Comparison of ENCODE assay signal across 25 mouse cellular contexts in genomic region chr9:41007785-41008184, GRCm38 (mm10). TPM values are rescaled to one million over a fixed set of nuclear protein-coding genes. Genes with fewer than 3 reads are reported as not detected.
DNase-seq lines count a peak whose midpoint lies in the region; ATAC-seq lines count a peak whose summit lies in the region.
"Had no signal": no experiment of that assay in that cellular context is flagged by ENCODE, and none has a peak within 500 bp of the region (broad histone marks: within the 10 kb centered on the region; RNA-seq: fewer than 3 reads in every experiment).

No protein-coding gene starts in this region.

- WGBS in forebrain, embryonic 10.5 days = 7% methylated on average over 1 of the region's 1 CpGs
- WGBS in forebrain, embryonic 13.5 days = 18% methylated on average over 1 of the region's 1 CpGs
- WGBS in liver, embryonic 13.5 days (ENCODE audit: insufficient replicate concordance) = 29% methylated on average over 1 of the region's 1 CpGs
- 48% methylated on average over 1 of the region's 1 CpGs for WGBS in liver, embryonic 11.5 days

- peaks cover 39% of the 10 kb centered on the region for H3K4me1 ChIP-seq in forebrain, embryonic 10.5 days
- H3K4me1 ChIP-seq in forebrain, embryonic 13.5 days = peaks cover 34% of the 10 kb centered on the region
- no peaks in the 10 kb centered on the region for H3K4me1 ChIP-seq in liver, embryonic 13.5 days (replicated peaks)
- no peaks in the 10 kb centered on the region for H3K4me1 ChIP-seq in liver, embryonic 11.5 days (replicated peaks; ENCODE audit: control insufficient read depth, insufficient read depth, low read length)
- H3K4me1 ChIP-seq: embryonic facial prominence, embryonic 15.5 days had no signal

- peak overlapping the region; percentile 58; the same call in 1 of the 2 replicates for H3K27ac ChIP-seq in forebrain, embryonic 10.5 days
- H3K27ac ChIP-seq in forebrain, embryonic 13.5 days = no peak overlapping the region
- no peak overlapping the region for H3K27ac ChIP-seq in liver, embryonic 13.5 days
- no peak overlapping the region for H3K27ac ChIP-seq in liver, embryonic 11.5 days (ENCODE audit: low read depth, low read length)
- H3K27ac ChIP-seq: embryonic facial prominence, embryonic 13.5 days; embryonic facial prominence, embryonic 15.5 days had no signal

- no peak overlapping the region for H3K9ac ChIP-seq in forebrain, embryonic 13.5 days
- no peak overlapping the region for H3K9ac ChIP-seq in liver, embryonic 13.5 days
- H3K9ac ChIP-seq in liver, embryonic 11.5 days (ENCODE audit: low read depth, low read length) = no peak overlapping the region
- H3K9ac ChIP-seq: embryonic facial prominence, embryonic 13.5 days; embryonic facial prominence, embryonic 15.5 days had no signal

- no peak for ATAC-seq in forebrain, embryonic 13.5 days
- 0 out of 2 replicates have a peak, but pooled peaks have one; percentile 15 for ATAC-seq in liver, embryonic 13.5 days (ENCODE audit: low read depth)
- ATAC-seq in liver, embryonic 11.5 days (replicated peaks; ENCODE audit: low FRiP score) = no peak
- ATAC-seq: forebrain, embryonic 14.5 days; forebrain, embryonic 16.5 days had no signal

- no peak overlapping the region for H3K4me2 ChIP-seq in forebrain, embryonic 13.5 days
- no peak overlapping the region for H3K4me2 ChIP-seq in liver, embryonic 13.5 days
- no peak overlapping the region for H3K4me2 ChIP-seq in liver, embryonic 11.5 days
- H3K4me2 ChIP-seq: embryonic facial prominence, embryonic 13.5 days; embryonic facial prominence, embryonic 15.5 days had no signal

- no peak overlapping the region for H3K4me3 ChIP-seq in forebrain, embryonic 10.5 days
- H3K4me3 ChIP-seq in forebrain, embryonic 13.5 days = no peak overlapping the region
- H3K4me3 ChIP-seq in liver, embryonic 13.5 days (replicated peaks) = no peak overlapping the region
- H3K4me3 ChIP-seq in liver, embryonic 11.5 days (ENCODE audit: low read depth, low read length) = no peak overlapping the region
- H3K4me3 ChIP-seq: embryonic facial prominence, embryonic 13.5 days; embryonic facial prominence, embryonic 15.5 days; erythroblast, embryonic 14.5 days had no signal

- 0 out of 2 replicates have a peak, but pooled peaks cover 4% of the 10 kb centered on the region for H3K27me3 ChIP-seq in forebrain, embryonic 10.5 days (ENCODE audit: poor library complexity, severe bottlenecking)
- no peaks in the 10 kb centered on the region for H3K27me3 ChIP-seq in forebrain, embryonic 13.5 days
- no peaks in the 10 kb centered on the region for H3K27me3 ChIP-seq in liver, embryonic 13.5 days
- H3K27me3 ChIP-seq in liver, embryonic 11.5 days (replicated peaks; ENCODE audit: control insufficient read depth, insufficient read depth, low read length) = no peaks in the 10 kb centered on the region
- H3K27me3 ChIP-seq: embryonic facial prominence, embryonic 13.5 days; embryonic facial prominence, embryonic 15.5 days had no signal

- DNase-seq in forebrain, embryonic 10.5 days (ENCODE audit: extremely low spot score, low spot score) = no peak
- no peak for DNase-seq in liver, embryonic 13.5 days
- no peak for DNase-seq in liver, embryonic 11.5 days (ENCODE audit: low spot score)
- peak; percentile 60 for DNase-seq in embryo, embryonic 10.5 days (ENCODE audit: low spot score)
- peak; percentile 42 for DNase-seq in embryo, embryonic 9.5 days (ENCODE audit: extremely low spot score)
- DNase-seq in urinary bladder, postnatal 4 days (ENCODE audit: low spot score in 2 of 2) = no peak
- no peak for DNase-seq in natural killer cell, adult 2 months (ENCODE audit: low spot score in 2 of 2)
- DNase-seq: adrenal gland, adult 2 months; adrenal gland, postnatal 10 days; adrenal gland, postnatal 25 days; cerebellum, adult 11 months; cerebellum, adult 18-20 months; cerebellum, adult 8-10 months; cerebellum, adult 9-11 months; cerebellum, postnatal 14 days; cerebellum, postnatal 36 days had no signal

- H3K9me3 ChIP-seq in forebrain, embryonic 10.5 days = no peaks in the 10 kb centered on the region
- no peaks in the 10 kb centered on the region for H3K9me3 ChIP-seq in forebrain, embryonic 13.5 days (replicated peaks)
- no peaks in the 10 kb centered on the region for H3K9me3 ChIP-seq in liver, embryonic 13.5 days (replicated peaks)
- no peaks in the 10 kb centered on the region for H3K9me3 ChIP-seq in liver, embryonic 11.5 days (ENCODE audit: control insufficient read depth, low read length)
- H3K9me3 ChIP-seq: embryonic facial prominence, embryonic 13.5 days; embryonic facial prominence, embryonic 15.5 days had no signal

- H3K36me3 ChIP-seq in forebrain, embryonic 10.5 days (replicated peaks) = no peaks in the 10 kb centered on the region
- no peaks in the 10 kb centered on the region for H3K36me3 ChIP-seq in forebrain, embryonic 13.5 days (ENCODE audit: poor library complexity, severe bottlenecking)
- no peaks in the 10 kb centered on the region for H3K36me3 ChIP-seq in liver, embryonic 13.5 days
- no peaks in the 10 kb centered on the region for H3K36me3 ChIP-seq in liver, embryonic 11.5 days (ENCODE audit: control insufficient read depth, insufficient read depth, low read length)
- H3K36me3 ChIP-seq: embryonic facial prominence, embryonic 13.5 days; embryonic facial prominence, embryonic 15.5 days had no signal

RNA-seq across cellular contexts. Expression of gene Crtam, which starts 3.4 kb away (rescaled TPM):
- polyA plus RNA-seq in forebrain, embryonic 10.5 days (2016; fragmentation: Nextera tagmentation; extraction: Ambion mirVana) = 0.10 TPM in 1 of 2 replicates, not detected in the other
- not detected in 2 replicates for polyA plus RNA-seq in forebrain, embryonic 13.5 days (2015; fragmentation: Nextera tagmentation; extraction: Ambion mirVana)
- 0.03 TPM in 2 replicates for polyA plus RNA-seq in liver, embryonic 13.5 days (2015; fragmentation: Nextera tagmentation; extraction: Ambion mirVana)
- polyA plus RNA-seq in liver, embryonic 11.5 days (2014; fragmentation: Nextera tagmentation; extraction: Ambion mirVana) = 0.08 and 0.11 TPM in 2 replicates
- polyA plus RNA-seq: adrenal gland, adult 2 months; embryonic facial prominence, embryonic 11.5 days; erythroblast, embryonic 14.5 days; forebrain, embryonic 11.5 days; forebrain, embryonic 16.5 days had no signal

RNA-seq across cellular contexts. Expression of gene Jhy, which starts 43.9 kb away (rescaled TPM):
- 0.12 and 0.26 TPM in 2 replicates for polyA plus RNA-seq in forebrain, embryonic 10.5 days (2016; fragmentation: Nextera tagmentation; extraction: Ambion mirVana)
- polyA plus RNA-seq in forebrain, embryonic 13.5 days (2015; fragmentation: Nextera tagmentation; extraction: Ambion mirVana) = 0.48 and 0.57 TPM in 2 replicates
- not detected in 2 replicates for polyA plus RNA-seq in liver, embryonic 13.5 days (2015; fragmentation: Nextera tagmentation; extraction: Ambion mirVana)
- polyA plus RNA-seq in liver, embryonic 11.5 days (2014; fragmentation: Nextera tagmentation; extraction: Ambion mirVana) = 0.16 TPM in 1 of 2 replicates, not detected in the other
- polyA plus RNA-seq: adrenal gland, adult 2 months; C2C12; embryonic facial prominence, embryonic 13.5 days had no signal

Comparison
In these comparisons a context has a peak if more than half of its experiments do, and no peak if none do; other contexts are left out.
1. DNase-seq: peak in embryo, embryonic 10.5 days (single experiment) and embryo, embryonic 9.5 days (single experiment); none in forebrain, embryonic 10.5 days (single experiment), liver, embryonic 13.5 days (single experiment), liver, embryonic 11.5 days (single experiment), urinary bladder, postnatal 4 days (0 of 2) and natural killer cell, adult 2 months (0 of 2).